Mouse (Mus musculus) gastrocnemius, adult 18-20 months (tissue): ENCODE data around the gene Doxl2. TPM values are rescaled to one million over a fixed set of nuclear protein-coding genes. Genes with fewer than 3 reads are reported as not detected.
"Not testable (repeated sequence)": the region's sequence is repeated elsewhere in the genome, so short reads cannot be mapped to it uniquely, and the experiment has no call there.

Source experiments
- DNase-seq: peaks from one replicate; pipeline ENCODE4 v3.0.0; 2021; ENCODE audit warnings: low spot score
- long read RNA-seq, 2 experiments: library from polyadenylated mRNA; stranded (forward); transcript quantifications; one replicate each; pipeline ENCODE4 v2.0.0; 2021
- total RNA-seq, 2 experiments: library from RNA; stranded (reverse); gene quantifications; 2 replicates each; pipeline ENCODE4 v1.2.3; 2021

Doxl2 gene
- not detected for total RNA-seq
- long read RNA-seq, experiment 1, result 0 reads
- long read RNA-seq, experiment 2, result 0 reads

DNA sequence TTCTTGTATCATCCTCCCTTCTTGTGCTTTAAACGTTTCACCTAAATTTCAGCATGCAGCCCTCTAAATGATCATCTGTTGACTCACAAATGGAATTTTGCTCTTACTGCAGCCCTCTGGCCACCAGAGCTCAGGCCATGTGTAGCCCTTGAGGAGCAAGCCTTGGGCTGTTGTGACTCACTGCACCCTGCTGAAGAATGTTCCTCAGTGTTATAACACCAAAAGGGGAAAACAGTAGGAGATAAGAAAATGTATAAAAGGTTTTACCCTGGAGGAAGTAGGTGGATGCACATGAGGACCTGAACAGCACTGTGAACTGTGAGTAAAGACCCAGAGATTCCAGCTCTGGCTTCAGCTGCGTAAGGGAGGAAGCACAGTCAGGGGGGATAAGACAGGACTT, at the start of gene Doxl2:
TSS of gene Doxl2 (plus strand) at position 301 of the 400 bp plus-strand sequence.
- DNase-seq, result no peak

DNA sequence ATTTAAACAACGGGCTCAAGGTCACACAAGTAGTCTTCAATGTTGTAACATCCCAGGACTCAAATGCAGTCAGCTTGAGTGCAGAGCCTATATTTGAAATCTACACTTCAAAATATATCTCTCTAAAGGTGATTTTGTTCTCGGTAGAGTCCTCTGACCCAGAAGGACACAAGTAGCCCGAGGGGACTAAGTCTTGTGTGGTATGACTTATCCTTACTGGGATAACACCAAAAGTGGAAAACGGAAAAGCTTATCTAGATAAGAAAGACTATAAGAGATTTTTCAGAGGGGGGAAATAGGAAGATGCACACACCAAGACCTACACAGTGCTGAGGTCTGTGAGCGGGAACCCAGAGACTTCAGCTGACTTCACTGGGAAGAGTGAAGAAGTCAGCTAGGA, 45.2 kb upstream of the Doxl2 start, which contains the start of gene 1600015I10Rik:
TSS of gene 1600015I10Rik (plus strand) at position 301 of the 400 bp plus-strand sequence.
- DNase-seq, result no peak

DNA sequence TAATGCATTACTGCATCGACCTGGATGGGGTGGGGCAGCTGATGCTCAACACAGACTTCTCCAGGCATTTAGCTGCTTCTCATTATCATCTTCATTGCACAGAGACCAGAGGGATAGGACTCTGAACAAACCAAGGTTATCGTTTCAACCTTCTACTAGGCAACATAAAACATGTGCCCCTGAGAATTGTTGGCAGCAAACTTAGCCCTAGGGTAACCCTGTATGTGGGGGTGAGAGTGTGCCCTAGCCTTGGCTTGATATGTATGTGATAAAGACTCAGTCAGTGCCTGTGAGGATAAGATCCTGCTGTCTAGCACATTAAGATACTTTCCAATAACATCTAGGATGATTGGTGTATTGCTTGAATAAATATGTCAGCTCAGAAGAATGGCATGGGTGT, 25.2 kb upstream of the Doxl2 start:
- DNase-seq, result no peak

DNA sequence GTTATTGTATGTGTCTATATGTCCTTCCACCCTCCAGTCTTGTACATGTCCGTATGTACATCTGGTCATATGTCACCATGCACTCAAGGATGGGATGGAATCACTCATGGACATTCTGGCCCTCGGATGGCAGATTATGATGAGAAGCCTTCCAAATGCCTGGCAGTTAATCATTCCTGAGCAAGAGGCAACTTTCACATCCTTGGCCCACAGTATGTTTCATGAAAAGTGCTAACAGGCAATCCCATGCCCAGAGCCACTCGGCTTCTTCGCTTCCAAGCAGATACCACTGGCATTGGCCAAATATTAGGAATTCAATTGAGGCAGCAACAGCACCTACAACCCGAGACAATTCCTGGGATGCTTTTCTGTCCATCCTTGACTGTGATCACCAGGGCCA, 24.1 kb upstream of the Doxl2 start:
- no peak for DNase-seq

DNA sequence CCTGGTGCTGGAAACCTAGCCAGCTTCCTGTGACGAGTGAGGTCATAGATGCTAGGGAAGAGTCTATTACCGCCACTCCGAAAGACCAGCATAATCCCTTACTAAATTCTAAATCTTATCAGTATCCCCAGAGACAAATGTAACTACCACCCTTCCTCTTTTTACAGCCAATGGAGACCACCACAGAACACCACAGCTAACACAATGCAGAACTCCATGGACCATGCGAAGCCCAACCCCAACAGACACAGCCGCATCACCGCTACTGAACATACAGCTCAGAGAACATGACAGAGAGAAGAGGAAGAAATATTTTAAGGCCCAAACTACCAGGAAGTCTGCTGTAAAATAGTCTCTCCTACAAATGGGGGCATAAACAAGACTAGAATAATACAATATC, 23.1 kb upstream of the Doxl2 start:
- DNase-seq, result no peak

DNA sequence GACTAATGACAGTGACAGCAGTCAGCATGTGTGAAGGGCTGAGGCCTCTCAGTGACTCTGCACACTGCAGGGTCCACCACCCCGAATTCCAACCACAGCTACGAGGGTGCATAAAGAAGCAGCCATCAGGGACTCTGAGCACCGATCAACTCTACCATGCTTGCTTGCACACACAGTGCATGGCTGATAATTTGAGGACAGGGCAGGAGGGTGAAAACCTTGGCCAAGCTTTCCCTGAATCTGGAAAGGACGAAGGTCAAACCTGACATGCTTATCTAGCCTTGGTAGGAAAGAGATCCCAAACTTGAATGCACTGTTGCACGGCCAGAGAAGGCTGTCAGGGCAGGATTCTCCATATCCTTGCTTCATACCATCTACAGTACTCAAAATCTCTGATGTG, 21.5 kb upstream of the Doxl2 start:
- no peak for DNase-seq

DNA sequence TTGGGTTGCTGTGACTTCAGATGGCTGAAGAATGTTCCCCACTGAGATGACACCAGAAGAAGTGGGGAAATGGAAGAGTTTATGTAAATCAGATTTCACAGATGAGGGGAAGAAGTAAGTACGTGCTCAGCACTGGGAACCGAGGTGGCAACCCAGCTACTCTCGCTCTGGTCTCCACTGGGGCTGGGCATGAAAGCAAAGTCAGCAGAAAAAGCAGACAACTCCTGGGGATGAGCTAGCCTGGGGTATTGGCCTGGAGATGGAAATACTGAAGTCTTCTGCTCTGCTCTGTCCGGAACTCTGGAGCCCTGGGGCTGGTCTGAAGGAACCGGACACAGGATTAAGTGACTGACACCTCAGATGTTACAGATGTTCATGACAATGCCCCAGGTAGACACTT, 20.6 kb upstream of the Doxl2 start:
- no peak for DNase-seq

DNA sequence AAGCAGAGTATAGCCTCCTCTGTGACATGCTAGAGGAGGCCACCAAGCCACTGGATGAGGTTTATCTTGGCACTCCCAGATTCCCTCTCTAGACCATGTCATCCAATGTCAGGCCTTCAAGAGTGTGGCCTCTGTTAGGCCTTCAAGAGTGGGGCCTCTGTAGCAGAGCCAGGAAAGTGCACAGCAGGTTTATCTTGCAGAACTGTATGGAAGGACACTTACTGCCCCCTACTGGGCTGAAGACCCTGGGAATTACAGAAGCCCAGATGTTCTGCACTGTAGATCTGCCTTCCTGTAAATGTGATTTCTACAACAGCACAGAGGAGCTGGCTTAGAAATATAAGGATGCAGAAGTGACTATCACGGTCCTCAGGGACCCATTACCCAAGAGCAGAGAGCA, 19.8 kb upstream of the Doxl2 start:
- DNase-seq, result peak; percentile 30

DNA sequence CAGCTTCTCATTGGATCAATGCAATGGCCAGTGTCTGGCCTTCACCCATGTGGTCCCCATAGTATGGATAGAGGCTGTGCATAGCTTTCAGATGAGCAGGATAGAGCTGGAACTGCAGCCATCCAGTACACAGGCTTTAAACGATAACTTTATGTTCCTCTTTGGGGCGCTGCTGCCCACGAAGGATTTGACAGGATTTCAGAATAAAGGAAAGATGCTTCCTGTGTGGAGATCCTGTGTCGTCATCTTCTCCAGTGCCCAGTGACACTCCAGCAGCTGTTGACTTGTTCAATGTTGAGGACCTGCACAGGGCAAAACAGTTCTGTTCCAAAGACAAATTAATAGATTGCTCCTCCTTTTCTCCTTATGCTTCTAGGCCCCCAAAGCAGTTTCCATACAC, 18.0 kb upstream of the Doxl2 start:
- no peak for DNase-seq

DNA sequence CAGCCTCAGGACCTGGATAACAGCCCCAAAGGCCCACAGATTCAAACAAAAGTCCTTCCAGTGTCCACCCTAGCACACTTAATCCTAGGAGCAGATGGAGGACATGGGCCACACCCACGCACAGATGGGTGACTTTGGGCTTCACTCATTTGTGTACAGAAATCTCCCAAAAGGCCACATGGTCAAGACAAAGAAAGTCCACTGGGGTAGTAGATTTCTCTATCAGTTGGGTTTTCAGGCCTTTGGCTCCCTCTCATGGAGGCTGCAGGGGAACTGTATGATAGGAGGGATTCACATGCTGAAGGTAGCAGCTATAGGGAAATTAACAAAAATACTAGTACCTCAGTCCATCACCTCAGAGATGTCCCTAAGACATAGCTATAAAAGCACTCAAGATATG, 16.7 kb upstream of the Doxl2 start:
- no peak for DNase-seq

DNA sequence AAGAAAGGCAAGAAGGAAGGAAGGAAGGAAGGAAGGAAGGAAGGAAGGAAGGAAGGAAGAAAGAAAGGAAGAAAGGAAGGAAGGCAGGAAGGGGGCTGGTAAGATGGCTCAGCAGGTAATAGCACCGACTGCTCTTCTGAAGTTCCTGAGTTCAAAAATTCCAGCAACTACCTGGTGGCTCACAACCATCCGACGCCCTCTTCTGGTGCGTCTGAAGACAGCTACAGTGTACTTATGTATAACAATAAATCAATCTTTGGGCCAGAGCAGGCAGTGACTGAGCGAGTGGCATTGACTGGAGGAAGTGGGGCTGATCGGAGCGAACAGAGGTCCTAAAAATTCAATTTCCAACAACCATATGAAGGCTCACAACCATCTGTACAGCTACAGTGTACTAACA, 15.6 kb upstream of the Doxl2 start:
- not testable (repeated sequence) for DNase-seq

DNA sequence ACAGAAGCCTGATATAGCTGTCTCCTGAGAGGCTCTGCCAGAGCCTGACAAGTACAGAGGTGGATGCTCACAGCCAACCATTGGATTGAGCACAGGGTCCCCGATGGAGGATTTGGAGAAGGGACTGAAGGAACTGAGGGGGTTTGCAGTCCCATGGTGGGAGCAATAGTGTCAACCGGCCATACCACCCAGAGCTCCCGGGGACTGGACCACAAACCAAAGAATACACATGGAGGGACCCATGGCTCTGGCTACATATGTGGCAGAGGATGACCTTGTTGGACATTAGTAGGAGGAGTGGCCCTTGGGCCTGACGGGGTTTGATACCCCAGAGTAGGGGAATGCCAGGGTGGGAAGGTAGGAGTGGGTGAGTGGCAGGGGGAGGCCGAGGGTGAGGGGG, 8.1 kb upstream of the Doxl2 start:
- DNase-seq, result not testable (repeated sequence)

DNA sequence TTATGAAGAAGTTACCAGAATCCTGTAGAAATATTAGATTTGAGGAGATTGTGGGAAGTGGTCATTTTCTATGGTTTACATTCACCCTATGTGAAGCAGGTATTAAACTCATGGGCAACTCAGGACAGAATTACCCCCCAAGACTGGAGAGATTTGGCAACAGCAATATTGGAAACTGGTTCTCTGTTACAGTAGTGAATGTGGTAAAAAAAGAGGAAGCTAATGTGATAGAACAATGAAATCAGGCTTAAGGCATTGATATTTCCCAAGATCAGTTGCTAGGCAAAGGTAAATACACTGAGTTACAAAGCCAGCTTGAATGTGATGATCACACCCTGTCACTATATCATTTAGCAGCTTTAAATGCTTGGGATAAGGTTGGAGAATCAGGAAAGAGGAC, 6.9 kb upstream of the Doxl2 start:
- DNase-seq, result no peak

DNA sequence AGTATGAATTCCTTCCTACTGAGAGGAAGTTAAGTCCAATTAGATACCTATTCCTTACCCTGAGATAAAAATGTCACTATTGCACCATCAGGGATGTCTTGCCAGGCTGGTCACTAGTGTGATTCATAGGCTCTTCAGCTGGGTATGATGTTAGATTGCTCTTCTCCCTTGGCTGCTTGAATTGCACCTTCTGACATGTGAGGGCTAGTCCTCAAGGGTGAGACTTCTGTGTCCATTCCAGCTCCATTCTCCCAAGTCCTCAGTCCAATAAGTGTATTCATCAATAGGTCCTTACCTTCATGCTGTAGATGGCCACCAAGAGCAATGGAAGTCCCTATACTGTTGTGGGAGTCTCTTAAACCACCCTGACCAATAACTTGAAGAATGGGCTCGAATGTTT, 4.9 kb downstream of the Doxl2 start:
- no peak for DNase-seq

DNA sequence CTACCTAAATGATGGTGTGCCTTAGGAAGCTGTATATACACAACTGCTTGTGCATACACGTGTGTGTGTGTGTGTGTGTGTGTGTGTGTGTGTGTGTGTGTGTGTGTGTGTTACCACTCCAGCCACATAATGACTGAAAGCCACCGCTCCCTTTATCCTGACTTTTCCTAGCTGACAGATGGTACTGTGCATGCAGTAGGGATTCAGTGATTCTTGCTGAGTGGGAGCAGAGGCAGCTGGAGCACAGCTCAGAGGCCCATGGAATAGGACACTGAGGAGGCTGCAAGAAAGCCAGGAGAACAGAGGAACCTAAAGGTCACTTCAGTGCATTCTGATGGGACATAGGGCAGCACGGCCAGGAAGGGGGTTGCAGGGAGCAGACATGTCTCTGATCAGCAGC, 7.5 kb downstream of the Doxl2 start:
- DNase-seq, result no peak

DNA sequence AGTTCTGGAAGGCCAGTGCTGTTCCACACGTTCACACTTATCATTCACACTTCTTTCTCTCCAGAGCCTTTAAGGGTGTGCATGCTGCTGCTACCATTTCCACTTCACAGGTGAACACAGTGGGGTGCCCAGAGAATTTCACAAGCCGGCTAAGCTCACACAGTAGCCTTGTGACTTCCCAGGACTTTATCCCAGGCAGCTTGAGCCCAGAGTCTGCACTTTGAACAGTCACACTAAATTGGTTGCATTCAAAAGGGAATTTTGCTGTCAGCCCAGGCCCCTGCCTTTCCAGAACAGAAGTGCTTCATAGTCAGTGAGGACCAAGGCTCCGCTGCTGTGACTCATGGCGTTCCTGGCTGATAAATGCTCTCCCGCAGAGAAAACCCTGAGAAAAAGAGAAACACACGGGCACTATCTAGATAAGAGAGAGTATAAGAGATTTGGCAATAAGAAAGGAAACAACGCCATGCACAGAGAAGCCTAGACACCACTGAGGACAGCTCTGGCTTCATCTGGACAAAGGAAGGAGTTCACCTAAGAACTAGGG, 11.8 kb downstream of the Doxl2 start, which contains the start of gene Svs1:
TSS of gene Svs1 (plus strand) at position 418 of the 547 bp plus-strand sequence.
- DNase-seq, result no peak

DNA sequence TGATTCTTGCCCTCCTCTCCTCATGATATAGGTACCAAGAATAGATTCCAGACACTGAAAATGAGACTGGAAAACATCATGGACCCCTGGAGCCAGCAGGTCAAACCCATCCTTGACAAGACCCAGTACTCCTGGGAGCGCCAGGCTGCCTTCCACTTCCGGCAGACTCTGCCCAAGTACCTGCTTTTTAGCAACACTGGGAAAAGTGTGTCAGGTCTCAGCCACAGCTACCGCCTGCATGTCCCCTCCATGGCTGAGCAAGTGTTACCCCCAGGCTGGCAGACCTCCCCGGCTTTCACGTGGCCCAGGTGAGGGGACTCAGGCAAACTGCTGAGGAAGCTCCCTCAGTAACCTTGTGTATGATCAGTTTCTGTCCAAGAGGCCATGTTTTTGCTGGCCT, 15.2 kb downstream of the Doxl2 start:
- DNase-seq, result no peak

DNA sequence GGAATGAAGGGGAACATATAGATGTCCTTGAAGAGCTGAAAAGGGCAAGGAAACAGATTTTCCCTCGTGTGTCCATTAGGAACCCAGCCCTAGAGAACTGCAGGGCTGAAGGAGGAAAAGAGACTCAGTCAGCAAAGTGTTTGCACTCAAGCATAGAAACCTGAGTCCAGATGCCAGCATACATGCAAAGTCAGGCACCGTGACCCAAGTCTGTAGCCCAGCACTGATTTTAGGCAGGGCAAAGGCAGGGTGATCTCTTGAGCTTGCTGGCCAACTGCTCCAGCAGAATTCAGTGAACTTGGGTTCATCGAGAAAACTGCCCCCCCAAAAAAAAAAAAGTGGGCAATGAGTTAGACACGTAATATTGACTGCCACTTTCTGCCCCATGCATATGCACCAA, 17.2 kb downstream of the Doxl2 start:
- no peak for DNase-seq

DNA sequence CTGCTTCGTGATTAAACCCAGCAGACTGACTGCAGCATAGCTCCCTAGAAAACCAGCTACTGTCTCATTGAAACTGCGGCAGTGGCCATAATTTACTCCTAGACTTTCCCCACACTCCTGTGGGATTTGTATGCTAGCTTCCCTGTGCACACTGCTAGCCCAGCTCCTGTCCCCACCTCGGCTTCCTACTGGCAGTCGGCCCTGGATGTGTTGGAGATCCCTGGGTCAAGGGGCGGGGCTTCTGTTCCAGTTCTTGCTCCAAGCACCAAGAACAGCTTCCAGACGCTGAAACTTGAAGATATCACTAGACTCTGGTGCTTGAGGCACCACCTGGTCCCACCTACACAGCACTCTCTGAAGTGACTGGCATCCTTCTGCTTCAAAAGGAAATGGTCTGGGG, 23.4 kb downstream of the Doxl2 start:
- DNase-seq, result no peak

DNA sequence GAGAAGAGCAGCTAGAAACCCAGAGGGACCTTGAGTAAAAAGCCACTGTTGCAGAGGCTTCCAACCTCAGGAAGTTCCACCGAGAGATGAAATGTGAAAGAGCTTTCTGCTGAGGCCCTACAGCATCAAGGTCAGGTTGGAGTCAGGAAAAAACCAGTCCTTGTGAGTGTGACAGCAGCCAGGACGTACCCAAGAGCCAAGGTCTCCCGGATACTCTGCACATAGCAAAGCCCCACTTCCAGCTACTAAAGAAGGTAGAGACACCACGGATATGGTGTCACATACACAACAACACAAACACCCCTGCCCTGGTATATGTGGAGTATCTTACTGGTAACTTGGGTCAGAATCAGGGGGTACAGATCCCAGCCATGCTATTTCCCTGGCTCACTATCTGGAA, 24.0 kb downstream of the Doxl2 start:
- DNase-seq, result no peak

DNA sequence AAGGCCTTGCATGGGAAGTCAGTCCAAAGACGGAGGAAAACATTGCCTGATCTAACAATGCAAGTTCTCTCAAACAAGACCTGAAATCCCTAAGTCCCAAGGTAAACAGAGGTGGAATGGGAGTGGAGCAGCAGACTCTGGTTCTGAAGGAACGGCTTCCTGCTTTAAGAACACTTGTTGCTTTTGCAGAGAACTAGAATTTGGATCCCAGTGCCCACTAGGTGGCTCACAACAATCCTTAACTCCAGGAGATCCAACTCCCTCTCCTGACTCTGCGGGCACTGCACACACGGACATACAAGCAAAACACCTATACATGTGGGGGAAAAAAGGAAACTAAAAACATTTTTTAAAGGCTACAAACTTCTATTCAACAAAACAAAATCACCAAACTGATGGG, 28.6 kb downstream of the Doxl2 start:
- no peak for DNase-seq

DNA sequence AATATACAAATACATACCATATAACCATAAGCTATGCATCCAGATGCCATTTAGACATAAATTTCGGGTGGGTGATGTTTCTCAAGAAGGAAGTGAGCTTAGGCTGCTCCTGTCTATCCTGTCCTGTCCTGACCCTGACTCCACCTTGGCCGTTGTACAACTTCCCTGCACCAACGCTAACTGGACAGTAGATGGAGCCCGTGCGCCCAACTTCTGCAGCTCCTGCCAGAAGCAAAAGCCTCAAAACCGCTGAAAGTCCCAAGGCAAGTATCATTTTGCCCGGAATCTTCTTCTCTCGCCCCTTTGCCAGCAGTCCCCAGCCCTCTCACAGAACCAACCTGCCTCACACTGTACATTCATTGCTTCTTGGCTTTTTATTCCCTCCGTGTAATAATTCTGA, 33.2 kb downstream of the Doxl2 start:
- peak; percentile 53 for DNase-seq

DNA sequence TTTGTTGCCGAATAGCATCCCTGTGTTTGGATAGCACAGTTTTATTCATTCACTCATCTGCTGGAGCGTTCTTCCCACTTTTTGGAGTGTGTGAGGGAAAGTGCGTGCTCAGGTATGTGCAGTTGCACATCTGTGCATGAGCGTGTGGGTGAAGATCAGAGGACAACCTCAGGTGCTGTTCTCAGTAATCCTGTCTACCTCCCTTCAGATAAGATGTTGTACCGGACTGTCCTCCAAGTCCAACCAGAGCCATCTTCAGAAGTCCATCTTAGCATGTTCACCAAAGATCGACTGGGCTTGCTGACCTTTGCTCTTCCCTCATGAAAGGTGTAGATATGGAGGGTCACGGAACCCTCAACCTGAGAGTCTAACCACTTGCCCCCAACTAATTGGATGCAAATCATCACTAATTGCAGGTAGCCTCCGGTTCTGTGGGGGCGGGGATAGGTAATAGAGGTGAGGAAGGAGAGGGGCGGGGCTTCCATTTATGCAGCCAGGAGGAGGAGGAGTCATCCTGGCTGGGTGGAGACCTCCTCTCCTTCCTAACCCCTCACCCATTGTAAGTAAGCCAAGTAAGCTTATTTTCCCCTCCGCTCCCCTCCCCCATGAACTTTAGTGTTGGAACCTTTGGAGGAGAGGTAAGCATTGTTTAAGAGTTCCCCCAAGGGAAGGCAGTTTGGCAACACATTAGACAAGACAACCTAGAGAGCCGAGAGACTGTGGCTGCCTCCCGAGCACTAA, 33.8 kb downstream of the Doxl2 start:
- DNase-seq, result no peak
